Mouse (Mus musculus): ENCODE results near the gene Tnks1bp1. TPM values are rescaled to one million over a fixed set of nuclear protein-coding genes. Genes with fewer than 3 reads are reported as not detected.

The Tnks1bp1 gene
- total RNA-seq, 2 experiments from 2014 or later, result 63.2 to 65.0 TPM

DNA sequence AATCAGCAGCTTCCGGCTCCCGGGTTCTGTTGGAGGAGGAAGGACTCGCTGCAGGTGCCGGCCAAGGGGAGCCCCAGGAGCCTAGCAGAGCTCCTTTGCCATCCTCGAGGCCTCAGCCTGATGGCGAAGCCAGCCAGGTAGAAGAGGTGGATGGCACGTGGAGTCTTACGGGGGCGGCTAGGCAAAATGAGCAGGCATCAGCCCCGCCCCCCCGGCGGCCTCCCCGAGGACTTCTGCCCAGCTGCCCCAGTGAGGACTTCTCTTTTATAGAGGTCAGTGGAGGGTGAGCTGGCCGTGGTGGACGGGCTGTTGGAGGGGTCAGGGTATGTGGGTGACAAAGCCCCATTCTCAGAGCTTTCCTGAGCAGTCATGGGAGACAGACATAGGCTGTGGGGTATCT lies 22.3 kb downstream of the Tnks1bp1 start:
- DNase-seq (ENCODE audit: low spot score), result no peak
- intact Hi-C loops (cut with DNase I), result no loop called here

DNA sequence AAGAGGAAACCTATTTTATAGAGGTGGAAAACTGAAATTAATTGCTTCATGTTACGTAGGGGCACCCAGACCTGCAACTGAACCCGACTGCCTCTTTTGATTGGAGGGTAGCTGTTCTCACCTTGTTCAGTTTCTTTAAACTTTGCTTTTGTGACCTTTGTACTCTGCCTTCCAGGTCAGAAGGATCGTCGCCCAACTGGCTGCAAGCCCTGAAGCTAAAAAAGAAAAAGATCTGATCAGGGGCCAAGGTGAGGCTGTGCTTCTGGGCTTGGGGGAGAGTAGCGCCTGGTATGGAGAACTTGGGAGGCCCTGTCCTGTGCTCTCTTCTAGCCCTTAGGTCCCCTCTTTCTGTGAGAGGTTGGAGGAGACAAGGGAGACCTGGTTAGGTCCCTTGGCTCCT lies 24.1 kb downstream of the Tnks1bp1 start:
- intact Hi-C loops (cut with DNase I), result no loop called here
- DNase-seq (ENCODE audit: low spot score), result no peak

DNA sequence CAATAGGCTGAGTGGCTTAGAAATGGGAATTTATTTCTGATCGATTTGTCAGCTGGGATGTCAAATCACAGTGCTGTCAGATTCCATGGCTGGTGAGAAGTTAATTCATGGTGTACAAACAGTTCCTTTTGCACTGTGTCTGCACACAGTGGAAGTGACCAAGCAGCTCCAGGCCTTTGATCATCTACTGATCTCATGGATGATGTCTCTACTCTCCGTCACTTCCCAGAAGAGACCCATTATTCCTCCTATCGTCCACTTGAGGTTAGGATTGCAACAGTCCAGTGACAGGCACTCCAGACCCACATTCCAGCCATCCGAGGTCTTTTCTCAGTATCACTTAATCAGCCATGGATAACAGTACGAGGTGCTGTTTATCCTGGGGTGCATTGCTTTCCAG lies 25.9 kb downstream of the Tnks1bp1 start:
- intact Hi-C loops (cut with DNase I), result no loop called here
- no peak for DNase-seq (ENCODE audit: low spot score)

DNA sequence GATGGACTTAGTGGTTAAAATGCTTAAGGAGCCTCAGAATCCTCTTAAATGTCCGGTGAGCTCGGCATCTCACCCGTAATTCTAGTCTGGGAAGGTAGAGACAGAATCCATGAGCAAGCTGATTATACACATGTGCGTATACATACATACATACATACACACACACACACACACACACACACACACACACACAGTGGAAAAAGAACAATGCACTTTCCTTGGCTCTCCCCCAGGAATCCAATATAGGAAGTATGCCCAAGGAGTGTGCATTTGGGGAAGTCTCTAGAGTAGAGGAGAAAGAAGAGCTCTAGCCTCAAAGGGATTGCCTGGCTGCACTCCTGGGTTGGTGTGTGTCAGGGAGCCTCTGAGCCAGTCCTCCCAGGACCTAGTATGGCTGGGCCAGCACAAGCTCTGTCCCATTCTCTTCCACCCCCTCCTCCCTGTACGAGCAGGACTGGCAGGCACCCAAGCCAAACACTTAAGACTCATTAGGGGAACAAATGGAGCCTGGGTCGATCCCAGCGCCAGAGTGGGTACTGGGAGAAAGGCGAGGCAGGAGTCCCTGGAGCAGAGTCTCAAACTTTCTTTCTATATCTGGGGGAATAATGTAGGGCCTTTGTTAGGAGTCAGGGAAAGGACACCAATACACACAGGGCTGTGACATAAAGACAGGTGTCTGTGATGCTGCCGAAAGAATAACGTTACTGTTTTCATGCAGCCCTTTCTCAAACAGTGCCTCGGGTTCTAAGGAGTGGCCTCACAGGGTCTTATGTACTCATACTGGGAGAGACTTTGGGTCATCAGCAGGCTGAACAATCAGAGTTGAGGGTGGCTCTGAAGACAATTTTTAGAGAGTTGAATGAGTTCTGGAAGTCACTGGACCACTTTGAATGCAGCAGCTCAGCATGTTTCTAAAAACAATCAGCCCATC lies 41.2 kb downstream of the Tnks1bp1 start:
- intact Hi-C loops (cut with DNase I), result no loop called here
- peak; percentile 21 for DNase-seq (ENCODE audit: low spot score)

DNA sequence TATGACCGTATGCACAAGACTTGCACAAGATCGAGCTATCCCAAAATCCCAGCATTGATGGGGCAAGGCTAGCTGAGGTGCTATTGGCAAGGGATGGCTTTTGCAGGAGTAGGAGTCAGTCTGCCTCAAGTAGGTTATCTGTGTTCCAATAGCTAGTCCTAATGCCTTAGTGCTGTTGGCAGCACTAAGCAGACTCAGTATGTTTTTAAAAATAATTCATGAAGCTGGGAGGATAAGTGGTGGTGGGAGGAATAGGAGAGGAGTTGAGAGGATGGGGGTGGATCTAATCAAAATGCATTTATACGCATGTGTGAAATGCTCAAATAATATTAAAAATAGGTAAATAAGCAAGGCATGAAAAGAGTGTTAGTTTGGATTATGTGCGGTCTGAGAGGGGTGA lies 43.5 kb downstream of the Tnks1bp1 start:
- intact Hi-C loops (cut with DNase I), result no loop called here
- DNase-seq (ENCODE audit: low spot score), result no peak

DNA sequence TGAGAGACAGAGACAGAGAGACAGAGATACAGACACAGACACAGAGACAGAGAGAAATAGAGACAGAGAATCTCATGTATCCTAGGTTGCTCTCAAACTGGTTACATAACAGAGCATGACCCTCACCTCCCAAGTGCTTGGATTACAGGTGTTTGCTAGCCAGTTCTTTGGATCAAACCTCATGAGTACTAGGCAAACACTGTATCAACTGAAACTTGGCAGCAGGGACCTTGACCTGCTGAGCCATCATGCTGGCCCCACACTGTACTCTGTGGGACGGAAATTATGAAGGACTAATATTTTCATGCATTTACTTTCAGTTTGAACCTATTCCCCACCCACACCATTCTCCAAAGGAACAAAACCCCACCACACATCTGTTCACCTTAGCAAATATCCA lies 45.6 kb downstream of the Tnks1bp1 start:
- intact Hi-C loops (cut with DNase I), result no loop called here
- no peak for DNase-seq (ENCODE audit: low spot score)

DNA sequence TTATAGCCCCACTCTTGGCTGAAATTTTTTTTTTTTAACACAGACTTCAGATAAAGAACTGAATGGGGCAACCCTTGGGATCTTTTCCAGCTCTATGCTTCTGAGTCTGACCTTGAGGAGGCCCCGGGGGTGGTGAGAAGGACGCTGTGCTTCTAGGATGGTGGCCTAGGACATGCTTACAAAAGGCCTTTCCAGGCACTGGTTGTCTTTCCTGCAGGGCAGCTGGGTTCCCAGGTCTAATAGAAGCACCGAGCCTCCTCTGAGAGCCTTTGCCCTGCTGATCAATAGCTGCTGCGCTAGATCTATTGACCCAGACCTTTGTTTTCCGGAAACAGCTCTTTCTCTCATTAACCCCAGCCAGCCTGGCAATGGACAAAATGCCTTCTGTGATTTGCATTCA lies 48.1 kb downstream of the Tnks1bp1 start:
- no peak for DNase-seq (ENCODE audit: low spot score)
- intact Hi-C loops (cut with DNase I), result no loop called here

DNA sequence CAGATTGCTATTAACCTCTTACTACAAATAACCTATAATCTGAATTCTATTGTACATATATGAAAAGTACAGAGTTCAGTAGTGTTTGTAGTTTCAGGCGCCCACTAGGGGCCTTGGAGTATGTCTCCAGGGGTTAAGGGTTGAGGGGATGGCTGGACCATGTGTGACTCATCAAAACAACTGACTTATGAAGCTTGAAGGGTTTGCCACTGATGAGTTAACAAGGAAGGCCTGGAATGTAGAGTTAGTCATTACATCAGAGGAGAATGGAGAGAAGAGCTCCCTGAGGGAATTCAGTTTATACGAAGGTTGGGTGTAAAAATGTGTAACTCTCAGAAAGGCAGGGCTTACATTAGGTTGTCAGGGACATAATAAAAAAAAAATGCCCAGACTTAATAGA lies 50.2 kb downstream of the Tnks1bp1 start:
- DNase-seq (ENCODE audit: low spot score), result no peak
- intact Hi-C loops (cut with DNase I), result no loop called here

DNA sequence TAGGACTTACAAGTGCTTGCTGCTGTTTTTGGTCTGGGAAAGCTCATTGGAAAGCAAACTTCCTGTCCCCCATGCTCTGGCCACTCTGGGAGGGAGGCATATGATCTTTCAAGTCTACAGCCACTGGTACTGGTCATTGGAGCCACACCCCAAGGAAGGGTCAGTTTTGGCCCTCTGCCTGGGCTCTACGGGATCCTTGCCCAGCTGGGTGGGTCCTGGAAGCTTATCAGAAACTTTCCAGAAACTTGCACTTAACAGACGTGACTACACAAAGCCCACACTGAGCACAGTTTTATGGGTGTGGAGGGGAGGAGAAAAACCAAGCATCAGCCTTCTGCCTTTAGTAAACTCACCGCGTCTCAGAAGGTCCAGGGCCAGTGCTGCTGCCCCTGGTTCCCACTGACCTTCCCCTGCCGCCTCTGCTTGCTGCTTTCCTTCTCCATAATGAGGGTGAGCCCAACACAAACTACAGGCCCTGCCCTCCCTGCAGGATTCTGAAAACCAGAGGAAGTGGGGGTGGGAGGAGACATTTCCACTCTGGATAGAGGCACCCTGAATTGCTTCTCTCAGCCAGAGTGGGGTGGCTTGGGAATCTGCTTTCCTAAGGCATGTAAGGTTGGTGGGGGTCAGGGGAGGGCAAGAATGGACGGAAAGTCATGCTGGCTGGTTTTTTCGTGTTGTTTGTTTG lies 51.1 kb downstream of the Tnks1bp1 start:
- intact Hi-C loops (cut with DNase I), result no loop called here
- peak; percentile 85 for DNase-seq (ENCODE audit: low spot score)

DNA sequence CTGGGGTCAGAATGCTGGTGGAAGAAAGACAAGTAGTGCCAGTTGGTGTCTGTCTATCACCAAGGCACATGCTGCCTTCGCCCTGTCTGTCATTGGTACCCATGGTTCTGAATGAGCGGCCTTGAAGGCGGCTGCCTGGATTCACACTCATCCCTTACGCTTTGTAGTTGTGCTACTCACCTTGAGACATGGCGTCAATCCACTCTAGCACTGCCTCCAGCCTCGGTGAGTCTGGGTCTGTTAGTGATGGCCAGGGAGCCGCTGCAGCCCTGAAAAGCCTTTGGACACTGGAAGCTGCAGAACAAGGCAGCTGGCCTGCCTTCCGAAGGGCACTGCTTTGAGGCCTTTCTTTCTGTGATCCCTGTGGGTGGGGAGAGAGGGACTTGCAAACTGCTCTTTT lies 55.4 kb downstream of the Tnks1bp1 start:
- intact Hi-C loops (cut with DNase I), result no loop called here
- no peak for DNase-seq (ENCODE audit: low spot score)

DNA sequence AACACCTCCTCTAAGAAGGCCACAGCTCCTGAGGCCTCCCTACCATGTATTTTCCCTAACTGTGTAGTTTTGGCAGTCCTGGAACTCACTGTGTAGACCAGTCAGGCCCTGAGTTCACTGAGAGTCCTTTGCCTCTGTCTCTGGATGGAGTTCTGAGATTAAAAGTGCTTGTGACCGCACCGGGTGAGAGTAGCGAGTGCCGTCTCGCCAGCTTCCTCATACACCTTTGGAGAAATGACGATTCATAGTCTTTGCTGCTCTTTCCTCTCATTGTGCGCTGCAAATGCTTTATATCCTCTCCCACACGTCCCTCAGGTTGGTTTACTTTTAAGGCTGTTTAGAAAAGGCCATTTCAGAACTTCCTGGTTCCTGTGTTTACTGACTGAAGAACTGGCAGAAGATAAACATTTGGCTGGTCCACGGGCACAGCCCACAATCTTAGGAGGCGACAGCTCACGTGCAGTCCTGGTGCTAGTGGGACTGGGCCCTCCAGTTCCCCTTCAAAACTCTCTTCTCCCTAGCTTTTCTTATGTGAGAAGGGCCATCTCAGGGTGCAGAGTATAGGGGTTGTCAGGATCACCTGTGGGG lies 57.7 kb downstream of the Tnks1bp1 start:
- intact Hi-C loops (cut with DNase I), result no loop called here
- DNase-seq (ENCODE audit: low spot score), result no peak

DNA sequence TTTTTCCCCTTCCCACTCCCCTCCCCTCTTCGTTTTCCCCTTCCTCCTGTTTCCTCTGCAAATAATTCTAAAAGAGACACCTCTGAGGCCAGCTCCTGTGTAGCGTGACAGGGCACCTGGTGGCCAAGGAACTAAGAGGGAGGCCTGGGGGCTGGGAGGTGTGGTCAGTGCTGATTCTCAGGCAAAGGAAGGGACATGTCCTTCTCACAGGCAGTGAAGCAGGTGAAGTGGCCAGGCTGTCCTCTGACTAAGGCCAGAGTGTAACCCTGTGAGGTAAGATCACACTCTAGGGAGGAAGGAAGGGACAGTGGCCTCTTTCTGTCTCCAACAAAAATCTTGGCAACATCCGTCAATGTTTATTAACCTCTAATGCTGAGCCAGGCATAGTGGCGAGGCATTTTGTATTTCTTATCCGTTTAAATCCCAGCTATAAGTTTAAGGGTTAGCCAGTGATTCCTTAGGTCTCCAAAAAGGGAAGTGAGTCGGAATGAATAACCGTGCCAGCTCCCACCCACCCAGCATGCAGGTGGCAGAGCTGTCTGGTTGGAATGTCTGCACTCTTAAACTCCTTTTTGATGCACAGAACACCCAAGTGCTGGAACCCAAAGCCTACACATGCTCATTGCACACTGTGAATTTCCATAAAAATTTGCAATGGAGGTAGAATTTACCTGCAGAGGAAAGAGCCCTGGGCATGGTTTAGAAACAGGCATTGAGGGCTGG lies 58.4 kb downstream of the Tnks1bp1 start:
- intact Hi-C loops (cut with DNase I), result no loop called here
- no peak for DNase-seq (ENCODE audit: low spot score)

DNA sequence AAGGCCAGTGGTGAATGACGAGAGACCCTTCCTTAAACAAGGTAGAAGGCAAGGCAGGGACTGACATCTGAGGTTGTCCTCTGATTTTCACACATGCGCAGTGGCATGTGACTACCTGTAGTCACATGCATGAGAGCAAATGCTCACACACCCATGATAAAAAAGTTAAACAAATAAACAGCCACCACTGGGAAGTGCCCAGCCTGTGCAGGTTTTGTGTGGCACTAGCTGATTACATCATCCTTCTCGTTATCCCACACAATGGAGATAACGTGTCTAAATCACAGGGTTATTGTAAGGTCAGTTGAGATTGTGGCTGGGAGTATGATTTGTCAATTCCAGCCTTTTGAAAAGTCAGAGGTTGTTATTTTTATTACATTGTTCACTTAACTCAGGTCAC lies 59.1 kb downstream of the Tnks1bp1 start:
- intact Hi-C loops (cut with DNase I), result no loop called here
- DNase-seq (ENCODE audit: low spot score), result no peak

DNA sequence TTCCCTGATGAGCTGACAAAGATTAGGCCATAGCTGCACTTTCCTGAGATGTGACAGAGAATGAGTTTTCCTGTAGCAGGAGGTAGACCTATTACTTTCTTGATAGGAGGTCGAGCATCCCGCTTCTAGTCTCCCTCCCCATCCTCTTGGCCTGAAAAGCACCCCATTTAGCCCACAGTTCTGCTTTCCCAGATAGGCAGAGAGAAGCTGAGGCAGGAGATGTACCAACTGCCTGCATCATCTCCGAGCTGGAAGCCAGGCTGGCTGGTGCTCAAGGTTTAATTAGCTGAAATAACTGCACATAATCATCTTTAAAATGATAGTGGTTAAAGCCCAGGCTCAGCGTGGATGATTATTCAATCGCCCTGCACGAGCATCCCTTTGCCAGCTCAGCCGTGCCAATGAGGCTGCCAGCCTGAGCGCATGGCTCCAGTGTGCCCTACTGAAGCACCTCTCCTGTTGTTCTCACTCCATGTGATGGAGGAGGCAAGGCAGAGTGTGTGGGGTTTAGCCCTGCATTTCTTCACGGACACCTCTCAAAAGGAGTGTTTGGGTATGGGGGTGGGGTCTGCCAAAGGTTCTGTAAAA lies 62.6 kb downstream of the Tnks1bp1 start:
- intact Hi-C loops (cut with DNase I), result no loop called here
- DNase-seq (ENCODE audit: low spot score), result no peak

Other genes starting within 250 kb of the Tnks1bp1 start
- 10 to 100 TPM; 30.6 to 70.6 TPM for gene Ube2l6, start 249.2 kb upstream of the Tnks1bp1 start, total RNA-seq (2021)
- gene Smtnl1, start 225.4 kb upstream of the Tnks1bp1 start, total RNA-seq (2021), result not detected
- 100 to 1,000 TPM in 1 of 2 experiments, 10 to 100 TPM in 1; 99.8 to 103 TPM for gene Timm10, start 221.0 kb upstream of the Tnks1bp1 start, total RNA-seq (2021)
- 1 to 10 TPM; 1.5 to 2.2 TPM for gene Slc43a1, start 209.2 kb upstream of the Tnks1bp1 start, total RNA-seq (2021)
- 1 to 10 TPM; 1.8 to 4.0 TPM for gene Rtn4rl2, start 161.3 kb upstream of the Tnks1bp1 start, total RNA-seq (2021)
- gene Slc43a3, start 111.4 kb upstream of the Tnks1bp1 start, total RNA-seq (2021), result 10 to 100 TPM; 70.7 to 86.6 TPM
- gene Prg2, start 67.6 kb upstream of the Tnks1bp1 start, total RNA-seq (2021), result not detected
- not detected for gene Prg3, start 59.8 kb upstream of the Tnks1bp1 start, total RNA-seq (2021)
- gene Ssrp1, start 10.8 kb upstream of the Tnks1bp1 start, total RNA-seq (2021), result 10 to 100 TPM; 35.5 to 40.8 TPM
- gene P2rx3, start 10.6 kb upstream of the Tnks1bp1 start, total RNA-seq (2021), result under 1 TPM; 0.26 to 0.42 TPM
- gene Aplnr, start 88.2 kb downstream of the Tnks1bp1 start, total RNA-seq (2021), result 10 to 100 TPM; 48.6 to 54.3 TPM
- gene Lrrc55, start 149.2 kb downstream of the Tnks1bp1 start, total RNA-seq (2021), result 1 to 10 TPM; 1.6 to 2.8 TPM